Mouse (Mus musculus): ENCODE data around the gene Gpr15. TPM values are rescaled to one million over a fixed set of nuclear protein-coding genes. Genes with fewer than 3 reads are reported as not detected.

The Gpr15 gene
- not detected for total RNA-seq (2021)
- long read RNA-seq, result 0 reads

DNA sequence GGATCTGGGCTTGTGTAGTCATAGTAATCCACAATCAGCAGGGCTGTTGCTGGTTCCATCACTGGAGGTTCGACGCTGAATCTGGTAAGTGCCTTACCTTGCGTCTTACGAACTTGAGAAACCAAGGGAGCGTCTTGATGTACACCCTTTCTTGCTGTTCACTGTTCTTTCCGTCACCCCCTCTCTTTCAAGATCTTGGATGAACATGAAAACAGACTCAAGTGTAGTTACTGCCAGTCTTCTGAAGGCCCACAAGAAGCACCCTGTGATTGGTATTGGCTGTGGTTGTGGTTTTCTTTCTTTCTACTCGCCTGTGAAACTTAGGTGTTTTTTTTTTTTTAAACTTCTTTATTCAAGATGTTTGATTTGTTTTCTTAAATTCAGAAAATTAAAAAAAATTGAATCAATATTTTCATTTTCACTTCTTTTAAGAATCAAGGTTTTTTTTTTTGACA, at the start of gene Gpr15:
Gene Gpr15, minus strand, starts transcription at position 405 of the 455 bp plus-strand sequence.
- DNase-seq (ENCODE audit: low spot score in 2 of 2), result no peak

DNA sequence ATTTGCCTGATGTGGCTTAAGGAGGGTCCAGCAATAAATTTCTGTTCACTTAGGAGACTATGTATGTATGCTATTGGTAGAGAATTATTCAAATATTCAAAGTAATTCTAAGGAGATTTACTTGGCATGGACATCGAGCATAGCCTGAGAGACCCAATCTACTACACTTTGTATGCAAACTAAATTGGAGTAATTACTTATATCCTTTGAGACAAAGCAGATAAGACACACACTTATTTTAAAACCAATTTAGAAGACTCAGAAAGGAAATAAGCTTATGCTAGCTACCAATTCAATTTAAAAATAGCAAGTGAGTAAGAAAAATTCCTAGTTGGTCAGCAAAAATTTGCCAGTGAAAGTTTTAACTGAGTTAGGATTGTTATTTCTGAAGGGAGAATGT, 44.2 kb upstream of the Gpr15 start, which contains the start of gene Olfr172:
Gene Olfr172, minus strand, starts transcription at position 101 of the 400 bp plus-strand sequence.
- DNase-seq (ENCODE audit: low spot score in 2 of 2), result no peak

GRCm38 (mm10) chr16:58756191-58756590, 37.3 kb upstream of the Gpr15 start:
- no peak for DNase-seq (ENCODE audit: low spot score in 2 of 2)

DNA sequence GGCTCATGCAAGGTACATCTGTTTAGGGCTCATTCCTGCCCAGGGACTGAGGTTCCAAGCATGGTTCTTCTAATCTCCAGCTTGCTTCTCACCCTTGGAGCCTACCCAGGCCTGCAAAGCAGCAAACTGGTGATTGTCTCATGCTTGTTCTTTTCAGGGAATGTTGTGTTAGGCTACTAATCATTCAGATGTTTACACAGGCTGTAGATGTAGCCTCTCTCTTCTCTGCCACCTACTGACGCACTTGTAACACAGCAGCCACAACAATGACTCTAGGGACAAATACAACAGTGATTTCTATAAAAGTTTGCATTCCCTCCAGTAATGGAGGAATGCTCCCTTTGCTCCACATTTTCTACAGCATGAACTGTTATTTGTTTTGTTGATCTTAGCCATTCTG, 32.4 kb upstream of the Gpr15 start:
- no peak for DNase-seq (ENCODE audit: low spot score in 2 of 2)

GRCm38 (mm10) chr16:58746715-58747114, 27.8 kb upstream of the Gpr15 start:
- no peak for DNase-seq (ENCODE audit: low spot score in 2 of 2)

DNA sequence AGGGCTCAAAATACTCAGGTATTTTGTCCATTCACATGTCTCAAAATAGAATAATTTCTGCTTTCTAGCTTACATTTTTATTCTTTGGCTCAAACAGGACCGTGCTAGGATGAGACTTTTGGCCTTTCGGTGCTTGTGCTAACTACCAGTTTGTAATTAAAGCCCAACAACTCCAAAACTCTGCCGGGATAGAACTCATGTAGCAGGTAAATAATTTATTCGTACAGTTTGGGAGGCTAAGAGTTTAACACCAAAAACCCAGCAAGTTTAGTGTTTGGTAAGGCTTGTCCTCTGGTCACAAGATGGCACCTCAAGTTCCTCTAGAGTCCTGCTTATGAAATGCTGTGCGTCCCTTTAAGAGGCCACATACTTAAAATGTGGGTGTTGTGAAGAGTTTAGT, 21.9 kb upstream of the Gpr15 start:
- no peak for DNase-seq (ENCODE audit: low spot score in 2 of 2)

DNA sequence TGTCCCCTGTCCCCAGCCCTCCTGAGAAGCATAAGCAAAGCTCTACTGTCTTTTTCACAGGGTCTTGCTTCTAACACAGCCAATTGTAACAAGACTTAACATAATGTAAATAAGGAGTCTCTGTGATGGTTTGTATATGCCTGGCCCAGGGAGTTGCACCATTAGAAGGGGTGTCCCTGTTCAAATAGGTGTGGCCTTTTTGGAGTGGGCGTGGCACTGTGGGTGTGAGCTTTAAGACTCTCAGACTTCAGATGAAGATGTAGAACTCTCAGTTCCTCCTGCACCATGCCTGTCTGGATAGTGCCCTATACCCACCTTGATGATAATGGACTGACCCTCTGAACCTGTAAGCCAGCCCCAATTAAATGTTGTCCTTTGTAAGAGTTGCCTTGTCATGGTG, 19.9 kb upstream of the Gpr15 start:
- DNase-seq (ENCODE audit: low spot score in 2 of 2), result no peak

- no peak for DNase-seq (ENCODE audit: low spot score in 2 of 2)
These were observed 19.3 kb upstream of the Gpr15 start for GRCm38 (mm10) chr16:58738205-58738604.

- DNase-seq (ENCODE audit: low spot score in 2 of 2), result no peak
These were observed 9.4 kb upstream of the Gpr15 start for GRCm38 (mm10) chr16:58728176-58728671.

GRCm38 (mm10) chr16:58727477-58728131, 8.7 kb upstream of the Gpr15 start, which contains the start of gene Cldnd1:
TSS of gene Cldnd1 (plus strand) at chr16:58727910.
- peak; percentile 95 to 96 for DNase-seq (ENCODE audit: low spot score in 2 of 2)

DNA sequence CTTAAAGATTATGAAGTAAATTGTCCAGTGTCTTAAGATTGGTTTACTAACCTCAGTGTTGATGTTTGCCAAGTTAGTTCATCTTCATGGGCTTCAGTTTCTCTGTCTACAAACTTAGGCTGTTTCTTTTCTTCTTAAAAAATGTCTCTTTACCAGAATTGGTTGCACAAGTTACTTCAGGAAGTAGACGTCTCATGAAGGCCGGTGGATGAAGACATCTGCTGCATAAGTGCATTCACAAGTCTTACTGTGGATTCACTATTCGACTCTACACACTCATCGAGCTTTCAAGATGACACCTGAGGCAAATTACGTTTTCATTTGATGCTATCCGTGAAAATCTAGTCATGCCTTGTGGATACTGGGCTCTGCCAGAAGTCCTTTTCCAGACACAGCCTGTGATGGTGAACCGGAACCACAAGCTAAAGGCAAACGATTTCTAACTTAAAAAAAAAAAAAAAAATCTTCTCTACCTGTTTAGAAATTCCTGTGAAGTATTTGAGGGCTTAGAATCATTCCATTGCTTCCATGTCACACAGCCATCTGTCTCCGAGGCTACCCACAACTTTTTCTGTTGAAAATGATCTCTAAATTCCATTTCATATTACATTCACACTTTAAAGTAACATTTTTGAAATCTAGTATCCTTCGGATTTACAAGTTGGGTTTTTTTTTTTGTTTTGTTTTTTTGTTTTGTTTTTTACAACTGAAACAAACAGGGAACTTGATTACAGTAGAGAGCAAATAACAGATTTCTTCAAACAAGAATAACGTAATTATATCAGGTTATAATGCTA, 8.0 kb upstream of the Gpr15 start:
- no peak for DNase-seq (ENCODE audit: low spot score in 2 of 2)

- DNase-seq (ENCODE audit: low spot score in 2 of 2), result no peak
These were observed 3.4 kb upstream of the Gpr15 start for GRCm38 (mm10) chr16:58722292-58722691.

GRCm38 (mm10) chr16:58715018-58715417, 3.9 kb downstream of the Gpr15 start:
- no peak for DNase-seq (ENCODE audit: low spot score in 2 of 2)

DNA sequence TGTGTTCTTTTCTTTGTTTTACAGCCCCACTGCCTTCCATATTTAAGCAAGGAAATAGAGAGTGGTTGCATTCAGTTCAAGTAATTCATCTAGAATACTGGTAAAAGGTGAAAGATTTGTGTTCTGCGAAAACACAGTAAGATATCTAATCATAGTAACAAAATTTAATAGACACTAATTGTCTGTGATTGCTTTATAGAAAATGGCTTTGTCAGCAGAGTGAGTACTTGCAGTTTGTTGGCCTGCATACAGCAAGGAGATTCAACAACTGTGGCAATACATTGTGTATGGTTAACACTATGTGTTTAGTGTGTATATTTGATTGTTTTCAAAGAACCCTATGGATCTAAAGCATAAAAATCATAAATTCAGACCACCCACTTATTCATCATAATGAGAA, 5.7 kb downstream of the Gpr15 start:
- DNase-seq (ENCODE audit: low spot score in 2 of 2), result no peak

- no peak for DNase-seq (ENCODE audit: low spot score in 2 of 2)
These were observed 6.6 kb downstream of the Gpr15 start for GRCm38 (mm10) chr16:58712221-58712620.

GRCm38 (mm10) chr16:58709536-58709935, 9.3 kb downstream of the Gpr15 start:
- no peak for DNase-seq (ENCODE audit: low spot score in 2 of 2)

DNA sequence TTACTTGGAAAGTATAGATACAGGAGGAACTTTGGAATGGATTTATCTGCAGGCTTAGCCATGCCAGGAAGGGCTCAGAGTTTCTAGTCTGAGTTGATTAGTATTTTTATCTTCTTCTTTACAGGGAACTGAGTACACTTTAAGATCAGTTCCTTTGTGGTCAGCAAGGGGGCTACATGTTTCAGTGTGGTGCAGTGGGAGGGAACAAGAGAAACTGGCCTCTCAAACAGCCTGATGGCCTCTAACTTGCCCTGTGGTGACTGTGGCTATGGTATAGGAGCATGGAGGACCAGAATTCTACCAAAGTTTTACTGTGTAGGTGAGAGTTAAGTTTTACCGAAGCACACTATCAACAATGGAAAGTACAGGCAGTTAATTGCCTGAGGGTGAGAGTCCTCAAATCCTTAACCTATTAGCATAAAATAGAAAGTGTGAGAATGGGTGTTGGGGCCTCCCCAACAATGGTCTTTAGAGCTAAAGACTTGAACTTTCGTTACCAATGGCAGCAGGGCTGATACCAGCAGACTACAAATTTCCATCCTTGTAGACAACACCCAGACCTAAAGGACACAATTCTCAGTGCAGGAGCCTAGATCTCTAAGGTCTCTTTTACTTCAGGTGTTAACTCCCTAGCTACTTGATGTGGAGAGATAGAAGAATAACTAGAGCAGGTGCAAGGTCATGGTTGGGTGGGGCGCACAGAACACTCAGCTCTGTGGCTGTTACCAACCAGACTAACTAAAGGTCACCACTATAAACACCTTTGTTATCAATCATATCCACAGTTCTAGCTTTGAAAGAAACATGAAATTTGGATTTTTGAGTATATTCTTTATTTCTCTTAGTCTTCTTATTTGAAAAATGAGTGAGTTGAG, 10.0 kb downstream of the Gpr15 start:
- no peak for DNase-seq (ENCODE audit: low spot score in 2 of 2)

DNA sequence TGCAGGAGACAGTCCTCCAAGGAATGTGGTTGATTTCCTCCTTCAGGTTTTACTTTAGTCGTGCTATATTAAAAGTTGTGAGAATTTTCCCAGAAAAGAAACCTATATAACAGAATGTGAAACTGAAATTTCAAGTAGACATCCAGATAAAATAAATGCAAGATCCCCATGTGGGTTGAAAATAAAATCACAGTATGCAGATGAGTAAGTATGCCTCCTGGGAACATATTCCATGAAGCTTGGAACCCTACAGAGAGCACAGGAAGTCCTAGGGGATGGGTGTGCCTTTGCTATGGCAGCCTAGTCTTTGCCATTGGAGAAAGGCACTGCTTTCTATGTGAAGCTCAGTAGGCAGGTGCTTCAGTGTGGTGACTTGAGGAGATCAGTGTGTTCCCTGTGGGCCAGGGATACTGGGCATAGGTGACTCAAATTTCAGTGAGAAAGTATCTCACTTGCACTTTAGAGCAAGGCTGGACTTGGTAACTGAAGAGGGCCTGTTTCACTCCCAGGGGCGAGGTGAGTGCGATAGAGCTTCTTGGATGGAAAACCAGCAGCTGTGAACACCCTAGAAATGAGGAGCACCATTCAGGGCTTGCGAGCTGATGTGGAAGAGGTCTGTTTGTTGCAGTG, 11.5 kb downstream of the Gpr15 start:
- no peak for DNase-seq (ENCODE audit: low spot score in 2 of 2)

DNA sequence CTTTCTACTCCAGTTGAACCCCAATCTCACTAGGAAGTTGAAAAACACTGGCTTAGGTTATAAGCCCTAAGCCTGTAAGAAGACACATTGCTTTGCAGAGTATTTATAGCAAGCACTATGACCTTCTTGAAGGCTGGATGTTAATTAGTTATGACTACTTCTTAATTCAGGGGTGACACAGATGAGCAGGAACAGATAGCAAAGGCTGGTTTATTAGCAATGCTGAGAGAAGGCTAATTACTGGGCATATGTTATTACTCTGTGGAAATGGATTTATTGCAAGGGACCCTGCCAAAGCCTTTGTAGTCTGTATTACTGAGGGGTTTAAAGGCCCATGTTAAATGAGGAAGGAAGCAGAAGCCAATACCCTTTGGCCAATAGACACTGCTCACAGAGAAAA, 13.9 kb downstream of the Gpr15 start:
- no peak for DNase-seq (ENCODE audit: low spot score in 2 of 2)

- DNase-seq (ENCODE audit: low spot score in 2 of 2), result no peak
These were observed 15.3 kb downstream of the Gpr15 start for GRCm38 (mm10) chr16:58703382-58704124.

Measured in layer of hippocampus, adult 18-20 months (tissue).